Mouse (Mus musculus) heart, embryonic 14.5 days (tissue): ENCODE measurements around the gene Hist2h2ac. TPM values are rescaled to one million over a fixed set of nuclear protein-coding genes. Genes with fewer than 3 reads are reported as not detected.
"Not testable (repeated sequence)": the region's sequence is repeated elsewhere in the genome, so short reads cannot be mapped to it uniquely, and the experiment has no call there.

ENCODE experiments used
- ATAC-seq: fragments of 200-750 bp; cut with Nextera tagmentation; 2 replicates; pipeline ENCODE4 v1.8.0; 2017; ENCODE audit warnings: low read depth, moderate TSS enrichment; ENCODE audit not compliant: insufficient number of reproducible peaks, insufficient read depth, low FRiP score
- H3K27ac ChIP-seq, 2 experiments: fragments of 200-500 bp in 1 of 2; fragments of 300-500 bp in 1 of 2; sonication (generic) in 1 of 2; replicated peaks in 1 of 2; 2 replicates each; pipeline ENCODE4 v1.5.1; 2012 to 2014; ENCODE audit warnings: low read depth in 2 of 2, low read length in 2 of 2, control low read depth in 1 of 2, mild to moderate bottlenecking in 1 of 2, mixed read lengths in 1 of 2; ENCODE audit not compliant: control insufficient read depth in 1 of 2, insufficient read depth in 1 of 2
- H3K27me3 ChIP-seq: fragments of 300-500 bp; sonication (generic); 2 replicates; pipeline ENCODE4 v1.6.1; 2014; ENCODE audit warnings: mild to moderate bottlenecking, low read length, control low read depth; ENCODE audit not compliant: control insufficient read depth, insufficient read depth
- H3K36me3 ChIP-seq: fragments of 300-500 bp; sonication (generic); 2 replicates; pipeline ENCODE4 v1.6.1; 2014; ENCODE audit warnings: mild to moderate bottlenecking, control low read depth, low read length, mixed read lengths; ENCODE audit not compliant: control insufficient read depth, insufficient read depth
- H3K4me1 ChIP-seq, 2 experiments: fragments of 200-500 bp in 1 of 2; fragments of 300-500 bp in 1 of 2; sonication (generic) in 1 of 2; 2 replicates each; pipeline ENCODE4 v1.6.1; 2012 to 2014; ENCODE audit warnings: low read length in 2 of 2, control low read depth in 1 of 2, mixed read lengths in 1 of 2; ENCODE audit not compliant: control insufficient read depth in 2 of 2, insufficient read depth in 2 of 2
- H3K4me2 ChIP-seq: fragments of 300-500 bp; sonication (generic); 2 replicates; pipeline ENCODE4 v1.6.1; 2014; ENCODE audit warnings: mild to moderate bottlenecking, low read length
- H3K4me3 ChIP-seq, 2 experiments: fragments of 200-500 bp in 1 of 2; fragments of 300-500 bp in 1 of 2; sonication (generic) in 1 of 2; 2 replicates each; pipeline ENCODE4 v1.5.1; 2012 to 2014; ENCODE audit warnings: low read length in 2 of 2, mild to moderate bottlenecking in 2 of 2, control low read depth in 1 of 2, low read depth in 1 of 2, moderate library complexity in 1 of 2; ENCODE audit not compliant: control insufficient read depth in 1 of 2, insufficient read depth in 1 of 2
- H3K9ac ChIP-seq: fragments of 300-500 bp; sonication (generic); 2 replicates; pipeline ENCODE4 v1.6.1; 2014; ENCODE audit warnings: mild to moderate bottlenecking, low read length
- H3K9me3 ChIP-seq: fragments of 300-500 bp; sonication (generic); 2 replicates; pipeline ENCODE4 v1.6.1; 2016; ENCODE audit warnings: low read length, control low read depth; ENCODE audit not compliant: control insufficient read depth
- WGBS: fragments of 180-500 bp; shearing (Covaris S2); extraction: QIAGEN DNeasy Blood & Tissue Kit; methylation state at CpG from one replicate; pipeline ENCODE4 v1.1.7; 2014; 5-methylcytosine and 5-hydroxymethylcytosine counted together
- polyA plus RNA-seq: library from polyadenylated mRNA; unstranded; fragments of >200 nt; fragmentation: Nextera tagmentation; extraction: Ambion mirVana; gene quantifications from 2 replicates; pipeline ENCODE4 v1.2.1, GENCODE M21; 2014

The Hist2h2ac gene
- polyA plus RNA-seq, result 3.2 and 4.7 TPM in 2 replicates

- H3K4me1 ChIP-seq, result peaks cover 9 to 30% of the 10 kb centered on the region in 2 experiments
- no peaks in the 10 kb centered on the region for H3K36me3 ChIP-seq
- H3K4me2 ChIP-seq, result peak within 1 kb of the TSS; percentile 76
- H3K4me3 ChIP-seq, result peak within 1 kb of the TSS; percentile 60 to 72
- peak; percentile 86 for ATAC-seq
- no peaks in the 10 kb centered on the region for H3K27me3 ChIP-seq
- H3K9ac ChIP-seq, result peak within 1 kb of the TSS; percentile 93
- WGBS, result 1% methylated on average over 43 of the region's 43 CpGs
- peak within 1 kb of the TSS; percentile 95 to 100 for H3K27ac ChIP-seq
- H3K9me3 ChIP-seq, result no peaks in the 10 kb centered on the region
These were observed at the start of gene Hist2h2ac, which contains the start of gene Hist2h2be for GRCm38 (mm10) chr3:96220765-96221639. Gene Hist2h2ac, minus strand, starts transcription at chr3:96220880. Gene Hist2h2be, plus strand, starts transcription at chr3:96221119.

GRCm38 (mm10) chr3:96269511-96270474 is 49.1 kb upstream of the Hist2h2ac start, which contains the start of gene Hist2h2bb:
Gene Hist2h2bb, plus strand, starts transcription at chr3:96269752.
- Histone ChIP-seq H3K36me3 (no peaks in the 10 kb centered on the region), H3K9me3 (no peaks in the 10 kb centered on the region), H3K4me1 (peaks cover 2 to 5% of the 10 kb centered on the region in 2 experiments; a peak in 3 of 4 replicates), H3K4me3 (peak within 1 kb of the TSS; percentile 49 to 53), H3K4me2 (peak within 1 kb of the TSS; percentile 95), H3K27ac (peak within 1 kb of the TSS; percentile 87 to 95), H3K27me3 (no peaks in the 10 kb centered on the region), H3K9ac (peak within 1 kb of the TSS; percentile 83)
- WGBS, result under 1% methylated on average over 45 of the region's 45 CpGs
- ATAC-seq, result peak; percentile 93

- WGBS, result 2% methylated on average over 9 of the region's 44 CpGs
- H3K36me3 ChIP-seq, H3K27me3 ChIP-seq, H3K9me3 ChIP-seq: not testable (repeated sequence)
- Histone ChIP-seq H3K9ac (peak overlapping the region; percentile 79), H3K27ac (peak overlapping the region; percentile 87 to 95), H3K4me1 (peaks cover 7 to 13% of the 10 kb centered on the region in 2 experiments), H3K4me2 (peak overlapping the region; percentile 95), H3K4me3 (peak overlapping the region; percentile 49 to 53)
- 0 out of 2 replicates have a peak, but pooled peaks have one; percentile 11 for ATAC-seq
These were observed 48.2 kb upstream of the Hist2h2ac start for GRCm38 (mm10) chr3:96268776-96269378.

- Histone ChIP-seq H3K36me3 (no peaks in the 10 kb centered on the region), H3K27me3 (no peaks in the 10 kb centered on the region), H3K9me3 (no peaks in the 10 kb centered on the region), H3K9ac (peak within 1 kb of the TSS; percentile 79), H3K4me1 (peaks cover 10 to 13% of the 10 kb centered on the region in 2 experiments), H3K4me3 (peak within 1 kb of the TSS; percentile 49 to 53), H3K27ac (peak within 1 kb of the TSS; percentile 87 to 95), H3K4me2 (peak within 1 kb of the TSS; percentile 95)
- peak; percentile 60 for ATAC-seq
- 28% methylated on average over 28 of the region's 30 CpGs for WGBS
These were observed 47.5 kb upstream of the Hist2h2ac start, which contains the start of gene Hist2h3b for GRCm38 (mm10) chr3:96268051-96268775. Gene Hist2h3b, plus strand, starts transcription at chr3:96268654.

GRCm38 (mm10) chr3:96267541-96267940 is 46.9 kb upstream of the Hist2h2ac start:
- no peak overlapping the region for H3K4me3 ChIP-seq

GRCm38 (mm10) chr3:96266132-96266710 is 45.5 kb upstream of the Hist2h2ac start:
- Histone ChIP-seq H3K9ac (no peak overlapping the region), H3K9me3 (no peaks in the 10 kb centered on the region), H3K4me2 (no peak overlapping the region), H3K4me1 (peaks cover 15 to 19% of the 10 kb centered on the region in 2 experiments), H3K27me3 (no peaks in the 10 kb centered on the region), H3K27ac (no peak overlapping the region), H3K36me3 (no peaks in the 10 kb centered on the region), H3K4me3 (no peak overlapping the region)
- ATAC-seq, result no peak
- 59% methylated on average over 8 of the region's 8 CpGs for WGBS

More at GRCm38 (mm10) chr3:96267541-96267940, 46.9 kb upstream of the Hist2h2ac start:
- ATAC-seq, result no peak
- Histone ChIP-seq H3K27me3 (no peaks in the 10 kb centered on the region), H3K27ac (peak overlapping the region in 1 of 2 experiments; percentile 87; a peak in 2 of 4 replicates), H3K9me3 (no peaks in the 10 kb centered on the region), H3K9ac (no peak overlapping the region), H3K4me1 (peaks cover 10 to 13% of the 10 kb centered on the region in 2 experiments), H3K36me3 (no peaks in the 10 kb centered on the region), H3K4me2 (peak overlapping the region; percentile 95; the same call in 1 of the 2 replicates)
- WGBS, result 80% methylated on average over 4 of the region's 4 CpGs
